Mouse (Mus musculus) spleen, postnatal 36 days (tissue): ENCODE results near the gene Ghrl.
"Not testable (repeated sequence)": the region's sequence is repeated elsewhere in the genome, so short reads cannot be mapped to it uniquely, and the experiment has no call there.

ENCODE experiments used
- DNase-seq, 2 experiments: peaks; one replicate each; pipeline ENCODE4 v3.0.0; 2022; ENCODE audit warnings: low spot score in 2 of 2, mixed read lengths in 1 of 2

Gene Ghrl

DNA sequence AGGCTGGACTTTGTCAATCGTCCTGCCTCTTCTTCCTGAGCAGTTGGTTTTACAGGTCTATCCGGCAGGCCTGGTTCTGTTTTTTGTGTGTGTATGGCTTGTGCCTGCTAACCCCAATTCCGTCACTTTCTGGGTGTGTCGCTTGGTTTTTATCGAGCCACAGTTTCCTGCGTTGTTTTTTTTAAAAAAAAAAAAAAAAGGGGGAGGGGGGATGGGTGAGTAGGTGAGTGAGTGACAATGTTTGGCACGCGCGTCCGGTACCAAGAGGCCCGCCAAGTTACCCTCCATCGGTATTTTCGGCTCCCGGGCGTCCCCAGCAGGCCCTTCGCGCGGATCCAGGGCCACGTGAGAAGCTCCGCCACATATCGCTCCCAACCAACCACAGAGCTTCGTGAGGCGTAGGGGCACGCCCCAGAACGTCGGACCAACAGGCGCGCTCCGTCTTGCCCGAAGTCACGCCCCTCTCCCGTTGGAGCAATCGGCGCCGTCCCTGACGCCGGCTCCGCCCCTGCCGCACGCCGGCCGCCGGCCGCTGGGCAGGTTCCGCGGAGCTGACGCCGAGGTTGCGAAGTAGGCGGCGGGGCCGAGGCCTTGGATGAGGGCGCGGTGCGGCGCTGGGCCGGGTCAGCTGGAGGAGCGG, 23.0 kb downstream of the Ghrl start, which contains the start of gene Tatdn2:
TSS of gene Tatdn2 (plus strand) at position 469 of the 640 bp plus-strand sequence.
- DNase-seq: peak; percentile 99

- no peak for DNase-seq
Measured at GRCm38 (mm10) chr6:113695766-113696355, 23.8 kb downstream of the Ghrl start.

DNA sequence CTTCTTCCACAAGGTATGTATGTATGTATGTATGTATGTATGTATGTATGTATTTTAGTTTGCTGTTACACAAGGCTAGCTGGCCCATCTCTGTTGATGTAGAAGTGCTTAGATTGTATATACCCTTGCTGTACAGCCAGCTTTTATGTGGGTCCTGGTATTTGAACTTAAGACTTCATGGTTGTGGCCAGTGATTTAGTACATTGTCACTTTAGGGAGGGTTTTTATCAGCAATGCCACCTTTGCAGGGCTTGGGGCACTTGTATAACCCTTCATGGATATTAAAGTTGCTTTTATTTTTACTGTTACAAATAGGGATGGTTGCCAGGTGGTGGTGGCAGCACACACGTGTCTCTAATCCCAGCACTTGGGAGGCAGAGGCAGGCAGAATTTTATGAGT, 24.5 kb downstream of the Ghrl start:
- no peak for DNase-seq

DNA sequence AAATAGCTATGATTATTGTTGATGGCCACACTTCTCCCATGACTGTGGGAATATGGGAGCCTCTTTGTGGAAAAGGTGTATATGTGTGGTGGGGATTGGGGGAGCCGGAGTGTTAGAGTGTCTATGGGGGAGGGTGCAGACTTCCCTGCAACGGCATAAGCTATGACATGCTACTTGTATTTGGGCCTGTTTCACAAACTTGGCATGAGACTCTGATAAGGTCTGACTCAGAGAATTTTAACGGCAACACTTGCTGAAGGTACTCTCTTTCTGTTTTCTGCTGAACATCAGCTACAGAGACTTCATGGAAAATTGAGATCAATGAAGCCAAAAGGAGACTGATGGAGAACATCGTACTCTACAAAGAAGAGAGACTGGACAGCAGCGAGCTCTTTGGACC, 26.3 kb downstream of the Ghrl start:
- no peak for DNase-seq

DNA sequence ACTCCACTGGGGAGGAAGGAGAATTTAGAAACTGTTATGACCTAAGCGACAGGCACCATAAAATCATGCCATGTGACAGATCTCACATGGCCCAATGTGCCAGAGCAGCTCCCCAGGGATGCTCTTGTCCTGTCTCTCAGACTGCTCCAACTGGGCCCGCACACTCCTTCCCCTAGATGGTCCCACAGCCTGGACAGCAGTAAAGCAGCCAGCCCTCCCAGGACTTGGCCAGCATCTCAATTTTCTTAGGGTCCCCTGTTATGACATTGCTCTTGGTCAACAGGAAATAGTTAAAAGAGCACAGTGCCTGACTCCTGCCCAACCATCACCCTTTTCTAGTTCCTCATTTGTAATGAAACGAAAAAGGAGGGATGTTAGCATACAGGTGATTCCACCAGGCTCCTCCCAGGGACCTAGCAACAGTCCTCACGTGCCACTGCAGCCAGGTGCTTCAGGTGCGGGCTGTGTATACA, 27.0 kb downstream of the Ghrl start:
- peak; percentile 38 to 53 for DNase-seq

DNA sequence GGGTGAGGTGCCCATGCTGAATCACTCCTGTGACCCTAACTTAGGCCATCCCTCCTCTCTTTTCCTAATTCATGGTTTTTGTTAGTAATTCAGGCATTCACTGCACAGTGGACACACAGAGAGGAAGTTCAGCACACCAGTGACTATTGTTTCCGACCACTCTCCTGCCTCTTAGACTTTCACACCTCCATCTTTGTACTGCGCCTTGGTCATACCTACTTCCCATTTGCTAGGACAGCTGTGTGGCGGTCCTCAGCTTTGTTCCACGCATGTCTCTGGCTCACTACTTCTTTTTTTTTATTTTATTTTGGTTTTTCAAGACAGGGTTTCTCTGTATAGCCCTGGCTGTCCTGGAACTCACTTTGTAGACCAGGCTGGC, 28.6 kb downstream of the Ghrl start:
- no peak for DNase-seq

DNA sequence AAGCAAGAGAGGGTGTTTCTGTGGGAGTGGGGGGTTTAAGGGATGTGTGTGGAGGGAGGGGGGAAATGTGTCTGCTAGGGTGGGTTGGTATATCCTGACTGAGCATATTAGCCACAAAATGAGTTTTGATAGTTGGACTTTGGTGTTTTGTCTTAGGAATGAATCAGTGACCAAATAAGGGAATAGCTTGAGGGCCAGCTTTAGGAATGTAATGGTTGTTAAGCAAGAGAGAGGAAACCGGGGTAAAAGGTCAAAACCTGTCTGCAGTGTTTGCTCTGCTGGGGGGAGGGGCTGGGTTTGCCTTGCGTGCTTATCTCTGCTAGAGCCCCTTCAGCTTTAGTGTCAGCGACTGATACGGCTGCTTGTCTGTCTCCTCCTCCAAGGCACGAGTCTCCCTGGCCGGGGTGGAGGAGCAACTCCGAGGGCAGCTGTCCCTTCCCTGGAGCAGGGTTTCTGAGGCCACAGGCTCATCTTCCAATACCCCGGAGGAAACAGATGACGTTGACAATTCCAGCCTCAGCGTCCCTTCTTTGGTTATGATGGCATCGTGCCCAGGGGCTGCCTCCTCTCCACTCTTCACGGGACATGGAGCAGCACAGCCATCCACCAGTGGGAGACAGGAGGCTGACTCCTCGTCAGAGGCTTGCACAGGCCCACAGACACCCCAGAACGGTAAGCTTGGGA, 29.1 kb downstream of the Ghrl start:
- DNase-seq: peak; percentile 59 to 72

DNA sequence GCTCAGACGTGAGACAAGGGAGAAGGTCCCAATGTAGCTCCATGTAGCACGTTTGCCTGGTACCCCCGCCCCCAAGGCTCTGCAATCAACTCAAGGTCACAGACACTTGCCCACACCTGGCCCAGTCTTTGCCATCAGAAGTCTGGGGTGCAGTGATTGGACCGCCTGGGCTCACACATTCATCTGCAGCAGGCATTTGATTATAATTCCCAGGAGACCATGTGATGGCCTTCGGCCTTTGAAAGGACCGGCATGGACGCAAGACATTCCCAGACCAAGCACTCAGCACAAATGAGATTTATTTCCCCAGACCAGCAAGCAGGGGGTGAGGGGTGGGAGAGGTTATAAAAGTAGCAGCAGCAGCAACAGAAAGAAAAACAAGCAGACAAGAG, 29.7 kb downstream of the Ghrl start:
- DNase-seq: no peak

DNA sequence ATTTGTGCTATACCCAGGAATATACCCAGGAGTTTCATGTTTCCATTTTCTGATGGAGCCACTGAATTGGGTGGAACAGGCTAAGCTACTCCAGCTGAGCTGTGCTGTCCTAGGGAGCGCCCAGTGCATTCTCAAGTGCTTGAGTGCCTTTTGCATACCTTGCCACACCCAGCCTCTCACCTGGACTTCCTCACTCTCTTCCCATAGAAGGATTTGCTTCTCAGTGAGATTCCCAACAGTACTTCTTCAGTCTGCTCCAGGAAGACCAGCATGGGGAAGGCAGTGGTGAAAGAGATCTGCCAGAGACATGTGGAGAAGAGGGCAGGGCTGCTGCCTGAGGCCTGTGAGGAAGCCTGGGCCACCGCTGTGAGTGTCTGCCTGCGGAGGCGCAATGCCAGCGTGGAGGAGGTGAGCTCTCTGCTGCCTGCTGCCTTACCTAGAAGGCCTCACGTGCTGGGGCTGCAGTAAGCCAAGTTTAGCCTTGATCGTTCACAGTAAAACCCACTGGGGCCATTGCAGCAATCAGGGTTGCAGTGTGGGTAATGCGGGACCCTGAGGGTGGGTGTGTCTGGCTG, 33.0 kb downstream of the Ghrl start:
- DNase-seq: no peak

DNA sequence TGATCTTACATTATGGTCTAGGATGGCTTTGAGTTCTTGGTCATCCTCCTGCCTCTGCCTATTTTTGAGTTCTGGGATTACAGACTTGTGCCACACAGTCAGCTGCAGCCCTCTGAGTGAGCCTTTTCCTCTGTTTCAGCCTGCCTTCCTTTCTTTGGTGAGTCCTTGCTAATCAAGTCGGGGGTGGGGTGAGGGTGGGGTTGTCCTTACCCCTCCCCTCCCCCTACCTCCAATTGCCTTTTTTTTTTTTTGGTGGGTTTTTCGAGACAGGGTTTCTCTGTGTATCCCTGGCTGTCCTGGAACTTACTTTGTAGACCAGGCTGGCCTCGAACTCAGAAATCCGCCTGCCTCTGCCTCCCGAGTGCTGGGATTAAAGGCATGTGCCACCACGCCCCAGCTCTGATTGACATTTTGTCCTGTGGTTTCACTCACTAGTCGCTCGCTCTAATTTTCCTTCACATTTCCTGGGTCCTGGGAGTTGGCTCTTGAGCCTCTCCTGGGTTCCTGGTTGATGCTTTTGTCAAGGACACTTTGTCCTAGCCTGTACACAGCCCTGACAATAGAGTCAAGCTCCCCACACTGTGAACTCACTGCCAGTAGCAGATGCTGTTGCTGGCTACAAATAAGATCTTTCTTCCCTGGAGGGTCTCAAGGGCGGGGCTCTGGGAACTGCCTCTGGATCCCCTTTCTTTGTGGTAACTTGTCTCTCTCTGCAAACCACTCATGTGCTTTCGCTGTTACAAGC, 36.4 kb downstream of the Ghrl start:
- no peak for DNase-seq

GRCm38 (mm10) chr6:113681271-113681670, 38.4 kb downstream of the Ghrl start:
- DNase-seq: peak; percentile 84 to 88

GRCm38 (mm10) chr6:113679993-113680566, 39.6 kb downstream of the Ghrl start:
- DNase-seq: no peak

GRCm38 (mm10) chr6:113678246-113679012, 41.3 kb downstream of the Ghrl start:
- no peak for DNase-seq

- DNase-seq: peak; percentile 70 to 74
Measured at GRCm38 (mm10) chr6:113677070-113677734, 42.5 kb downstream of the Ghrl start.

GRCm38 (mm10) chr6:113675991-113676390, 43.7 kb downstream of the Ghrl start:
- DNase-seq: no peak

GRCm38 (mm10) chr6:113675234-113675633, 44.4 kb downstream of the Ghrl start:
- no peak for DNase-seq

DNA sequence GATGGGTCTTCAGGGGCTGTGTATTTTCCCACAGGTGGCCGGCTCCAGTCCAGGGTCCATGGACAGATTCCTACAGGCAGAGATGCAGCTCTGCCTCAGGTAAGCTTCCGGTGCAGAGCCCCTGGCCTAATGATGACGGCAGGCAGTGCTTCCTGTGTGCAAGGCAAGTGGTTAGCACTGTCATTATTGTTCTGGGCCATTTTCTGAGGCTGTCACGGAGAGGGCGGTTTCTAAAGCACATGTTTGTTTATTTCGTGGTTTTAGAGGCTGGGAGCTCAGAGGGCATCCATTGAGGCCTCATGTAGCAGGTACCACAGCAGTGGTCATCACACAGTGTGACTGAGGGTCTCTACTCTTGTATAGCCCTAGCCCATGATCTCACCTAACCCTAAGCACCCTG, 46.7 kb downstream of the Ghrl start:
- DNase-seq: no peak

- DNase-seq: not testable (repeated sequence)
Measured at GRCm38 (mm10) chr6:113672029-113672428, 47.7 kb downstream of the Ghrl start.

DNA sequence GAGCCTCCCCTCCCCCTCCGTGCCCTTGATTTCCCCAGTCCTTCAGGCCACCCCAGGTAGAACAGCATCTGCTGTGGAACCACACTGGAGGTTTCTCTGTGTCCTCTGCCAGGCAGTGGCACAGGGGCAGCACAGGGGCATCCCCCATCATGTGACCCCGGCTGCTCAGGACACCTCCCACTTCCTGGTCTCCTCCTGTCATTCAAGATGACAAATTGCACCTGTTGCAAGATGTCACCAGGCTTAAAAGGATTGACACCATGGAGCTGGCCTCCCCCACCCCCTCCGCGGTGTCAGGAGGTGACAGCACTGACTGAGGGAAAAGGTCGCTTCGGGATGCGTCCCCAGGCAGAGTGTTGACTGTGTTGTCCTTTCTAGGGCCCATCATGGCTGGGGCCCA, 49.9 kb downstream of the Ghrl start:
- peak; percentile 76 to 80 for DNase-seq
